Mouse (Mus musculus) urinary bladder, postnatal 25 days (tissue): ENCODE measurements around the gene Arid2.
"Not testable (repeated sequence)": the region's sequence is repeated elsewhere in the genome, so short reads cannot be mapped to it uniquely, and the experiment has no call there.

Experiments used
- DNase-seq: peaks from one replicate; pipeline ENCODE4 v3.0.0; 2022; ENCODE audit warnings: low spot score

The Arid2 gene

GRCm38 (mm10) chr15:96418161-96418560 is 130.8 kb downstream of the Arid2 start:
- DNase-seq: no peak

DNA sequence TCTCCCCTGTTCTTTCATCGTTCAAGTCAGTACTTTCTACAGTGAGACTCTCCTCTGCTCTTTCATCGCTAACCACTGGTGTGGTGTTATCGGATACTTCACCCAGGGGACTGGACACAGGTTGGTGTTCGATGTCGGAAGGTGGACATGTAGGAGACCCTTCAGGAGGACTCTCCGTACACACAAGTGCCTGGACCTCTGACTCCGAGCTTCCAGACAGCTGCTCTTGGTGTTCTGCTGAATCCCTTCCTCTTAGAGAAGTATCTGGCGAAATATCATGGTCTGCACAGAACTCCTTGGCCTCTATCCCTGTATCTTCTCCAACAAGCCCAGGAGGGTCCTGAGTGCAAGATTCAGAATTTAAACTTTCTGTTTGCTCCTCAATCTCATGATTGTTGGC is 132.6 kb downstream of the Arid2 start:
- DNase-seq: no peak

DNA sequence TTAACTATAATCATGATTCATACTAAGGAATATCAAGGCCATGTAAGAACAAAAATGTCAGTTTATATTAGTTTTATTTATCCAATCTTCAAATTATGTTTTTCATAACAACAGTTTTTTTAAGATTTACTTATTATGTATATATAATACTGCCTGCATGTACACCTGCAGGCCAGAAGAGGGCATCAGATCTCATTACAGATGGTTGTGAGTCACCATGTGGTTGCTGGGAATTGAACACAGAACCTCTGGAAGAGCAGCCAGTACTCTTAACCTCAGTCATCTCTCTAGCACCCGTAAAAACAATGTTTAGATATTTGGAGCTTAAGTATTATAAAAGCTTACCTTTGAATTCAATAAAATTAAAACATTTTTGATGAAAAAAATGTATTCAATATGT is 146.9 kb downstream of the Arid2 start:
- DNase-seq: no peak

- not testable (repeated sequence) for DNase-seq
These were observed 154.2 kb downstream of the Arid2 start for GRCm38 (mm10) chr15:96441480-96441879.

- DNase-seq: no peak
These were observed 159.5 kb downstream of the Arid2 start for GRCm38 (mm10) chr15:96446785-96447184.

DNA sequence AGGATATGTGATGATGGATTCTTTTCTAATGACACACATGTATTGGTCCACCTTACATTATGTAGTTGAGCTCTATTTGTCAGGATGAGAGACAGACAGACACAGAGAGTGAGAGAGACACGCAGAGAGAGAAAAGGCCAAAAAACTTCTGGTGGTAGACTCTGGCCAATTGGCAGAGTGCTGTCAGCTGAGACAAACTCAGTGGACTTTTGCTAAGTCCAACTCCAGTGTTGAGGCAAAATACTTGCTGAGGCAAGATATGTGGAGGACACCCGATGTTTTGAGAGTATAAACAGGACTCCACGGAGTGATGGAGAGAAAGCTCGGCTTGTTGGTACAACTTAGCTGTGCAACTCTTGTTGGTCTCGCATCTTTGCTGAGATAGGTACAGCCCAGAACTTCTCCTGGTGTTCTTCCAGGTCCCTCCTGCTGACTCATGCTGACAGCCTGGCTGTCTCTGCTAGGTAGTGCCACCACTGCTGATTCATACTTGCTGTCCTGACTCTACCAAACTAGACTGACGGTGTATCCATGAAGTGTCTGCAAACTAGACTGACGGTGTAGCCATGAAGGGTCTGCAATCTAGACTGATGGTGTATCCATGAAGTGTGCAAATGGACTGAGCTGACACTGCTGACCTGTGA is 161.5 kb downstream of the Arid2 start:
- DNase-seq: no peak

- no peak for DNase-seq
These were observed 166.0 kb downstream of the Arid2 start for GRCm38 (mm10) chr15:96453346-96453745.
